Mouse (Mus musculus): ENCODE measurements around the gene Tceal8. TPM values are rescaled to one million over a fixed set of nuclear protein-coding genes. Genes with fewer than 3 reads are reported as not detected.

Gene Tceal8
- 1 to 10 TPM; 1.1 to 2.7 TPM for polyA plus RNA-seq (2017; shearing (Covaris generic))

DNA sequence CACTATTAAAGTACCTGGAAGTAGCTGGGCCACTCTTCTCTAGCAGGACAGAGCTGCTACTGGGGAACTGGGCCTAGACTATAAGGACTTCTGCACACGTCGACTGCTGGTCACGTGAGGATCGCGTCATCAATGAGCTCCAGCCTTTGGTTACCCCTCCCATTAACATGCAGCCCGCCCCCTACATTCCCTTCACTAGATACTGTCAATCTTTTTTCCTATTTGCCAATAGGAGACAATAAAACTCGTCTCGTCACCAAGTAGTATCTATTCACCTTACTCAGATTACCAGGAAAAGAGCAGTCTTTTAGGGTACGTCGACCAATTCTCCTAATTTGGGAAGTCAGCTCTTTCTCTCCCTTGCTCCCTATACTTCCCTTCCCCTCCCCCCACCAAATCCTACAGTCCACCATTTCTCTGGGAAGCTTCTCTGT, at the start of gene Tceal8:
Tceal8 (minus strand) TSS at position 225 of the 434 bp plus-strand sequence.

DNA sequence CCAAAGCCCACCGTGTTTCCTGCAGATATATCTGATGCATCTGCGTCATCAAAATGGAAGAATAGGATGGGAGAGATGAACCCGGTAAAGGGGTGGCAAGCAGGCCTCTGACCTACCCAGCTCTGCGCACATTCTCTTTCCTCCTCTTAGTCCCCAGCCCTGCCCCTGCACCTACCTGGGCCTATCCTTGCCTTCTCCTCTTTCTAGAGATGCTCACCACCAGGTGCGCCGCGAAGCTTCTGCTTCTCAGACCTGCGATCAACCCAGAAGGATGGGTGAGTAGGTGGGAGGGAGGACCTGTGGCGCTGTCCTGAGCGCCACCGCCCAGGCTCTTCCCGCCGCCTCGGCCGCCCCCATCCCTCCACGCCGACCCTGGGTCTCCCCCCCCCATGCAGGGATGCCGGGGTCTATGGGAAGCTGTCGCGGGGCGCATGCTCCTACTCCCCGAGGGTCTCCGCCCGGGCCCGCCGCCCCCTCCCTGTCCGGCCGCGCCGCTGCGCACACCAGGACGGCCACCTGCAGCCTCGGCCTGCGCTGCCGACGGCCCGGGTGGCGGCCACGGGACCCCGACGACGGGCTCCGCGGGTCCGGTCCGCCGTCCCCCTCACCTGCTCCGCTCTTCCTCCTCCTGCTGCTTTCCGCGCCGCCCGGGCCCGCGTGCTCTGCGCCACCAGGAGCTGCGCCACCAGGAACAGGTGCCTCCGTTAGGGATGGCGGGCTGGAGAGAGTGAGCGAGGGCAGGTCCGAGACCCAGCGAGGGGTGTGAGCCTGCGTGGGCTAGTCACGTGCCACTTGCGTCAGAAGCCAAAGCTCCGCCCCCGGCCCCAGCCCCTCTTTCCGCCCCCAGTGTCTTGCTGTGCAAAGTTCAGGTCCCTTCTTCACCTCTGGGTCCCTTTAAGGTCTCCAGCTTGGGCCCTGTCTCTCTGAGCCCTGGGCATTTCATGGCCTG, 42.9 kb upstream of the Tceal8 start, which contains the start of the genes Tceal7 and Bex1:
Tceal7 (plus strand) TSS at position 51 of the 949 bp plus-strand sequence.
Bex1 (minus strand) TSS at position 785 of the 949 bp plus-strand sequence.

DNA sequence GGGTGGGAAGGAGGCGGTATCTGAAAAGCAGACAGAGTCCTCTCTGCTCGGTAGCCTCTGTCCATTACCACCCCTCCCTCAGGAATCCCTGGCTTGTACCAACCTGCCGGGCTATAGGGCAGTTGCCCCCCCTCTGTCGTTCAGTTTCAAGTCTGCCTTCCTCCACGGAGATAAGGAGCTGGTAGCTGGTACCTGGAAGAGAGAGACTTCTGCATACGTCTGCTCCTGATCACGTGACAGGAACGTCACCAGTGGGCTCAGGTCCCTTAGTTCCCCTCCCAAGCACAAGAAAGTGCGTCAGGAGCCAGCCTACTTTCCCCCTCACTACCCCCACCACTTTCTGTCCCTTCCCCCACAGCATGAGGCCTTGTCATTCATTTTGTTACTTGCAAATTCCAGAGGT, 31.5 kb upstream of the Tceal8 start, which contains the start of gene Tceal5:
Tceal5 (minus strand) TSS at position 213 of the 403 bp plus-strand sequence.

DNA sequence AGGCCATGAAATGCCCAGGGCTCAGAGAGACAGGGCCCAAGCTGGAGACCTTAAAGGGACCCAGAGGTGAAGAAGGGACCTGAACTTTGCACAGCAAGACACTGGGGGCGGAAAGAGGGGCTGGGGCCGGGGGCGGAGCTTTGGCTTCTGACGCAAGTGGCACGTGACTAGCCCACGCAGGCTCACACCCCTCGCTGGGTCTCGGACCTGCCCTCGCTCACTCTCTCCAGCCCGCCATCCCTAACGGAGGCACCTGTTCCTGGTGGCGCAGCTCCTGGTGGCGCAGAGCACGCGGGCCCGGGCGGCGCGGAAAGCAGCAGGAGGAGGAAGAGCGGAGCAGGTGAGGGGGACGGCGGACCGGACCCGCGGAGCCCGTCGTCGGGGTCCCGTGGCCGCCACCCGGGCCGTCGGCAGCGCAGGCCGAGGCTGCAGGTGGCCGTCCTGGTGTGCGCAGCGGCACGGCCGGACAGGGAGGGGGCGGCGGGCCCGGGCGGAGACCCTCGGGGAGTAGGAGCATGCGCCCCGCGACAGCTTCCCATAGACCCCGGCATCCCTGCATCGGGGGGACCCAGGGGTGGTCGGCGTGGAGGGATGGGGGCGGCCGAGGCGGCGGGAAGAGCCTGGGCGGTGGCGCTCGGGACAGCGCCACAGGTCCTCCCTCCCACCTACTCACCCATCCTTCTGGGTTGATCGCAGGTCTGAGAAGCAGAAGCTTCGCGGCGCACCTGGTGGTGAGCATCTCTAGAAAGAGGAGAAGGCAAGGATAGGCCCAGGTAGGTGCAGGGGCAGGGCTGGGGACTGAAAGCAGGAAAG, 33.1 kb downstream of the Tceal8 start, which contains the start of gene Bex4:
Bex4 (plus strand) TSS at position 170 of the 813 bp plus-strand sequence.

Other genes starting within 250 kb of the Tceal8 start
- 10 to 100 TPM; 10.2 TPM for gene Arxes2, start 178.5 kb downstream of the Tceal8 start, polyA plus RNA-seq (2017; shearing (Covaris generic))
- not detected for gene Arxes1, start 139.0 kb downstream of the Tceal8 start, polyA plus RNA-seq (2017; shearing (Covaris generic))
- gene Bex2, start 104.1 kb downstream of the Tceal8 start, polyA plus RNA-seq (2017; shearing (Covaris generic)), result under 1 TPM; 0.38 to 0.60 TPM
- gene Nxf3, start 87.1 kb downstream of the Tceal8 start, polyA plus RNA-seq (2017; shearing (Covaris generic)), result under 1 TPM in 1 of 2 experiments, not detected in 1; 0.07 TPM
- 1 to 10 TPM in 1 of 2 experiments, not detected in 1; 1.5 TPM for gene Bex4, start 33.3 kb downstream of the Tceal8 start, polyA plus RNA-seq (2017; shearing (Covaris generic))
- not detected for gene Tceal5, start 31.5 kb upstream of the Tceal8 start, polyA plus RNA-seq (2017; shearing (Covaris generic))
- not detected for gene Tceal7, start 42.4 kb upstream of the Tceal8 start, polyA plus RNA-seq (2017; shearing (Covaris generic))
- gene Bex1, start 43.2 kb upstream of the Tceal8 start, polyA plus RNA-seq (2017; shearing (Covaris generic)), result under 1 TPM in 1 of 2 experiments, not detected in 1; 0.60 TPM
- 10 to 100 TPM; 35.3 to 55.3 TPM for gene Tceal9, start 72.7 kb upstream of the Tceal8 start, polyA plus RNA-seq (2017; shearing (Covaris generic))
- 10 to 100 TPM; 93.0 to 94.3 TPM for gene Bex3, start 97.9 kb upstream of the Tceal8 start, polyA plus RNA-seq (2017; shearing (Covaris generic))

Data from activated CD4-positive, CD25-positive, alpha-beta regulatory T cell (primary cell).